Mouse (Mus musculus) limb, embryonic 10.5 days (tissue): Measurements from ENCODE around the gene Upf1. TPM values are rescaled to one million over a fixed set of nuclear protein-coding genes. Genes with fewer than 3 reads are reported as not detected.

ENCODE experiments used
- DNase-seq: peaks from one replicate; pipeline ENCODE4 v3.0.0-alpha.2; 2017; ENCODE audit warnings: low spot score
- H3K27ac ChIP-seq: fragments of 300-500 bp; sonication (generic); 2 replicates; pipeline ENCODE4 v1.5.1; 2016; ENCODE audit warnings: mild to moderate bottlenecking
- H3K27me3 ChIP-seq: fragments of 300-500 bp; sonication (generic); 2 replicates; pipeline ENCODE4 v1.6.1; 2016; ENCODE audit warnings: low read depth, mild to moderate bottlenecking; ENCODE audit not compliant: poor library complexity, severe bottlenecking
- H3K36me3 ChIP-seq: fragments of 300-500 bp; sonication (generic); 2 replicates; pipeline ENCODE4 v1.6.1; 2016; ENCODE audit warnings: mild to moderate bottlenecking, moderate library complexity
- H3K4me1 ChIP-seq: fragments of 300-500 bp; sonication (generic); 2 replicates; pipeline ENCODE4 v1.6.1; 2016
- H3K4me3 ChIP-seq: fragments of 300-500 bp; sonication (generic); 2 replicates; pipeline ENCODE4 v1.5.1; 2016; ENCODE audit warnings: mild to moderate bottlenecking, moderate library complexity
- H3K9me3 ChIP-seq: fragments of 300-500 bp; sonication (generic); replicated peaks from 2 replicates; pipeline ENCODE4 v1.6.1; 2016; ENCODE audit warnings: mild to moderate bottlenecking
- WGBS: fragments of 180-500 bp; shearing (Covaris S2); methylation state at CpG from one replicate; pipeline ENCODE4 v1.1.7; 2016; 5-methylcytosine and 5-hydroxymethylcytosine counted together
- polyA plus RNA-seq: library from polyadenylated mRNA; unstranded; fragments of >200 nt; fragmentation: Nextera tagmentation; extraction: Ambion mirVana; gene quantifications from 2 replicates; pipeline ENCODE4 v1.2.1, GENCODE M21; 2016

Upf1 gene
- polyA plus RNA-seq, 1 experiment from 2014 or later, result 25.6 TPM

GRCm38 (mm10) chr8:70302358-70302890 is 50.7 kb downstream of the Upf1 start, which contains the start of the genes Ddx49 and Cope:
Gene Ddx49 (minus strand): TSS chr8:70302489.
Gene Cope (plus strand): TSS chr8:70302518.
- Histone ChIP-seq H3K36me3 (peaks cover 69% of the 10 kb centered on the region), H3K27ac (peak within 1 kb of the TSS; percentile 88), H3K27me3 (no peaks in the 10 kb centered on the region), H3K4me1 (peaks cover 25% of the 10 kb centered on the region), H3K4me3 (peak within 1 kb of the TSS; percentile 88), H3K9me3 (no peaks in the 10 kb centered on the region)
- peak; percentile 98 for DNase-seq
- under 1% methylated on average over 40 of the region's 40 CpGs for WGBS

- DNase-seq, result no peak
- no peak overlapping the region for H3K27ac ChIP-seq
- peaks cover 25% of the 10 kb centered on the region for H3K4me1 ChIP-seq
- 0 out of 2 replicates have a peak overlapping the region, but pooled peaks have one; percentile 13 for H3K4me3 ChIP-seq
- H3K9me3 ChIP-seq, result no peaks in the 10 kb centered on the region
- peaks cover 69% of the 10 kb centered on the region for H3K36me3 ChIP-seq
- no peaks in the 10 kb centered on the region for H3K27me3 ChIP-seq
- WGBS, result 82% methylated on average over 3 of the region's 3 CpGs
Measured at GRCm38 (mm10) chr8:70300881-70301280, 52.2 kb downstream of the Upf1 start.

DNA sequence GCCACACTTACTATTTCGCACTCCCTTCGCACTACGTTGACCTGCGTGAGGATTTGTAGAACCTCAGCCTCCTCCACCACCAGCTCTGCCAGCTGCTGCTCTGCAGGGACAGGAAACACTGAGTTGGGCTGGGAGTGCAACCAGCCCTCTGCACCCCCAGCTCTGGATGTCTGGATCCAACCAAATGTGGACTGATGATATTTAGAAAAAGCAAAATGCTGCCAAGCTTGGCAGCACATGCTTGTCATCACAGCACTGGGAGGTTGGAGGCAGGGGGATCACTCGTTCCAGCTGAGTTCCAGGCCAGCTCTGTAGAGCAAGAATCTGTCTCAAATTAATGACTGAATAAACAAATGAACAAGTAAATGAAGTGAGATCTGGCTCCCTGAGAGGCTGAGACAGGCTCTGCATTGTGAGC is 59.1 kb downstream of the Upf1 start:
- no peak overlapping the region for H3K4me3 ChIP-seq
- no peaks in the 10 kb centered on the region for H3K9me3 ChIP-seq
- H3K4me1 ChIP-seq, result peaks cover 12% of the 10 kb centered on the region; the same call in 1 of the 2 replicates
- no peak for DNase-seq
- H3K36me3 ChIP-seq, result peaks cover 97% of the 10 kb centered on the region
- H3K27me3 ChIP-seq, result no peaks in the 10 kb centered on the region
- H3K27ac ChIP-seq, result no peak overlapping the region
- WGBS, result 69% methylated on average over 5 of the region's 5 CpGs

GRCm38 (mm10) chr8:70286737-70287136 is 66.3 kb downstream of the Upf1 start:
- no peaks in the 10 kb centered on the region for H3K9me3 ChIP-seq
- 90% methylated on average over 8 of the region's 8 CpGs for WGBS

DNA sequence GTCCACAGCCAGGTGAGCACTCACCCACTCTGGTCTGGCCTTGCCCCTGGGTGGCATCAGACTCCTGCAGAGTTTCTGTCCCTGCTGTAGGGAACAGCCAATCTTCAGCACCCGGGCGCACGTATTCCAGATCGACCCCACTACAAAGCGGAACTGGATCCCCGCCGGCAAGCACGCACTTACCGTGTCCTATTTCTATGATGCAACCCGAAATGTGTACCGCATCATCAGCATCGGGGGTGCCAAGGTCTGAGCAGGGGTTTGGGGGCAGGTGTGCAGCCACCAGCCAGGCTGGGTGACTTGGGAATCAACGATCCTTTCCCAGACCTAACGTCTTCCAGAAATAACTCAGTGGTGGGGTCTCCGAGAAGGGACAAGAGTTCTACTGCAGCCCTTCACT is 67.8 kb downstream of the Upf1 start:
- H3K4me1 ChIP-seq, result peaks cover 44% of the 10 kb centered on the region
- no peak overlapping the region for H3K4me3 ChIP-seq
- no peaks in the 10 kb centered on the region for H3K27me3 ChIP-seq
- no peak overlapping the region for H3K27ac ChIP-seq
- peaks cover 64% of the 10 kb centered on the region for H3K36me3 ChIP-seq
- H3K9me3 ChIP-seq, result no peaks in the 10 kb centered on the region
- WGBS, result 96% methylated on average over 15 of the region's 15 CpGs
- DNase-seq, result no peak

More at GRCm38 (mm10) chr8:70286737-70287136, 66.3 kb downstream of the Upf1 start:
- no peak overlapping the region for H3K4me3 ChIP-seq
- H3K36me3 ChIP-seq, result peaks cover 78% of the 10 kb centered on the region
- peaks cover 30% of the 10 kb centered on the region for H3K4me1 ChIP-seq
- H3K27me3 ChIP-seq, result no peaks in the 10 kb centered on the region
- no peak for DNase-seq
- H3K27ac ChIP-seq, result no peak overlapping the region

DNA sequence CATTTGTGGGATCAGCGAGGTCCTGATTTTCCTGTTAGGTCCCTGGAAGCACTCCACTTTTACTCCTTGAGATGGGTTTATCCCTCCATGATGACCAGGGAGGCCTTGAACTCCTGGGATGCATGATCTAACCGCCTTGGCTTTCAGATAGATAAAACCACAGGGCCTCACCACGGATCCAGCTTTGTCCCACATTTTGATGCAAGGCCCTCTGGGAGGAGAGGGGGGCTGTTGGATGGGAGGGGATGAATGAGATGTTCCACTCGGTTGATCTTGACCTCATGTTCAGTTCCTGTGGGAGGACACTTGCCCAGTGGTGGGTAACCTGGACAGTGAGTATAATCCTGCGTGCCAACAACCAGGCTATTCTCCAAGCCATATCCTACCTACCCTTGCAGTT is 68.7 kb downstream of the Upf1 start:
- WGBS, result 86% methylated on average over 5 of the region's 5 CpGs
- Histone ChIP-seq H3K4me3 (peak overlapping the region; percentile 93), H3K9me3 (no peaks in the 10 kb centered on the region), H3K27me3 (no peaks in the 10 kb centered on the region), H3K36me3 (peaks cover 55% of the 10 kb centered on the region), H3K4me1 (peaks cover 46% of the 10 kb centered on the region), H3K27ac (no peak overlapping the region)
- no peak for DNase-seq

- WGBS, result 1% methylated on average over 54 of the region's 55 CpGs
- H3K27me3 ChIP-seq, result no peaks in the 10 kb centered on the region
- peaks cover 52% of the 10 kb centered on the region for H3K4me1 ChIP-seq
- H3K27ac ChIP-seq, result peak overlapping the region; percentile 99
- peak overlapping the region; percentile 93 for H3K4me3 ChIP-seq
- H3K9me3 ChIP-seq, result no peaks in the 10 kb centered on the region
- H3K36me3 ChIP-seq, result peaks cover 45% of the 10 kb centered on the region
- peak; percentile 54 for DNase-seq
Measured at GRCm38 (mm10) chr8:70283136-70284077, 69.7 kb downstream of the Upf1 start.

- Histone ChIP-seq H3K36me3 (peaks cover 38% of the 10 kb centered on the region), H3K4me3 (peak within 1 kb of the TSS; percentile 93), H3K27ac (peak within 1 kb of the TSS; percentile 99), H3K27me3 (no peaks in the 10 kb centered on the region), H3K4me1 (peaks cover 60% of the 10 kb centered on the region), H3K9me3 (no peaks in the 10 kb centered on the region)
- WGBS, result 1% methylated on average over 36 of the region's 36 CpGs
- DNase-seq, result peak; percentile 97
Measured at GRCm38 (mm10) chr8:70282603-70283135, 70.4 kb downstream of the Upf1 start, which contains the start of gene Homer3. Gene Homer3 (plus strand): TSS chr8:70282827.

Other genes with a start within 250 kb of the Upf1 start
- 0.29 and 0.61 TPM in 2 replicates for gene Ncan, start 232.4 kb downstream of the Upf1 start, polyA plus RNA-seq
- 29.6 and 35.9 TPM in 2 replicates for gene Nr2c2ap, start 221.9 kb downstream of the Upf1 start, polyA plus RNA-seq
- gene Rfxank, start 214.1 kb downstream of the Upf1 start, polyA plus RNA-seq, result 20.1 and 27.9 TPM in 2 replicates
- gene Borcs8, start 213.8 kb downstream of the Upf1 start, polyA plus RNA-seq, result 45.3 and 49.8 TPM in 2 replicates
- 0.29 and 0.60 TPM in 2 replicates for gene Mef2b, start 213.6 kb downstream of the Upf1 start, polyA plus RNA-seq
- gene Tmem161a, start 180.9 kb downstream of the Upf1 start, polyA plus RNA-seq, result 79.8 and 85.0 TPM in 2 replicates
- 2.8 and 3.6 TPM in 2 replicates for gene Slc25a42, start 141.0 kb downstream of the Upf1 start, polyA plus RNA-seq
- 39.7 and 51.4 TPM in 2 replicates for gene Sugp2, start 119.1 kb downstream of the Upf1 start, polyA plus RNA-seq
- gene Armc6, start 118.8 kb downstream of the Upf1 start, polyA plus RNA-seq, result 26.8 and 27.6 TPM in 2 replicates
- gene Homer3, start 70.5 kb downstream of the Upf1 start, polyA plus RNA-seq, result 139 and 151 TPM in 2 replicates
- 58.9 and 59.4 TPM in 2 replicates for gene Ddx49, start 50.8 kb downstream of the Upf1 start, polyA plus RNA-seq
- gene Cope, start 50.8 kb downstream of the Upf1 start, polyA plus RNA-seq, result 293 and 321 TPM in 2 replicates
- gene Cers1, start 37.5 kb downstream of the Upf1 start, polyA plus RNA-seq, result 3.2 and 4.6 TPM in 2 replicates
- 7.9 and 13.8 TPM in 2 replicates for gene Gdf1, start 23.5 kb downstream of the Upf1 start, polyA plus RNA-seq
- gene Comp, start 20.3 kb upstream of the Upf1 start, polyA plus RNA-seq, result 0.08 and 0.35 TPM in 2 replicates
- gene Crtc1, start 86.3 kb upstream of the Upf1 start, polyA plus RNA-seq, result 20.1 and 23.2 TPM in 2 replicates
- 24.1 and 29.0 TPM in 2 replicates for gene Klhl26, start 123.7 kb upstream of the Upf1 start, polyA plus RNA-seq
- 22.4 and 23.7 TPM in 2 replicates for gene Tmem59l, start 134.1 kb upstream of the Upf1 start, polyA plus RNA-seq
- gene Crlf1, start 139.9 kb upstream of the Upf1 start, polyA plus RNA-seq, result 79.8 and 126 TPM in 2 replicates
- gene Rex1bd, start 153.5 kb upstream of the Upf1 start, polyA plus RNA-seq, result 126 and 143 TPM in 2 replicates
- 877 and 996 TPM in 2 replicates for gene Uba52, start 157.5 kb upstream of the Upf1 start, polyA plus RNA-seq
- 297 and 310 TPM in 2 replicates for gene Fkbp8, start 174.4 kb upstream of the Upf1 start, polyA plus RNA-seq
- gene Kxd1, start 174.7 kb upstream of the Upf1 start, polyA plus RNA-seq, result 45.4 and 46.6 TPM in 2 replicates
- gene Ell, start 186.2 kb upstream of the Upf1 start, polyA plus RNA-seq, result 20.9 and 26.1 TPM in 2 replicates
- gene Isyna1, start 241.1 kb upstream of the Upf1 start, polyA plus RNA-seq, result 214 and 225 TPM in 2 replicates